Mouse (Mus musculus) embryo, embryonic 11 days (tissue): ENCODE data around the gene Hbq1a.

Source experiments
- DNase-seq: peaks from one replicate; pipeline ENCODE4 v3.0.0-alpha.2; 2015

The Hbq1a gene

DNA sequence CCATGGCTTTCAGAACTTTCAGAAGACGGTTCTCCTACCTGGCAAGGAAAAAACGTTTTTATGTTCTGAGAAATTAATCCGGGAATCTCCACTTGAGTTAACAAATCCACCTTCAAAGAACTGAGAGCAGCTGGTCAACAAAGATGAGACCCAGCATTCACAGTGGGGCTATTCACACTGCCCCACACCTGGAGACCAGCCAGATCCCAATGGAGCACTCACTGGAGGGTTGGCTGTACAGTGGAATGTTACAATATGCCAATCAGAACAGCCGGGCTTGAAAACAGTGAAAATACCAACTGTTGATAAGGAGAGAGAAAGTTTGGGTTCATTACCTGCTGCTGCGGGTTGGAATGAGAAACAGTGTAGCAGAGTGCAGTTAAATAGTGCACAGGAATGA lies 32.0 kb downstream of the Hbq1a start:
- no peak for DNase-seq

- DNase-seq: no peak
These were observed 33.4 kb downstream of the Hbq1a start for GRCm38 (mm10) chr11:32333235-32333634.

DNA sequence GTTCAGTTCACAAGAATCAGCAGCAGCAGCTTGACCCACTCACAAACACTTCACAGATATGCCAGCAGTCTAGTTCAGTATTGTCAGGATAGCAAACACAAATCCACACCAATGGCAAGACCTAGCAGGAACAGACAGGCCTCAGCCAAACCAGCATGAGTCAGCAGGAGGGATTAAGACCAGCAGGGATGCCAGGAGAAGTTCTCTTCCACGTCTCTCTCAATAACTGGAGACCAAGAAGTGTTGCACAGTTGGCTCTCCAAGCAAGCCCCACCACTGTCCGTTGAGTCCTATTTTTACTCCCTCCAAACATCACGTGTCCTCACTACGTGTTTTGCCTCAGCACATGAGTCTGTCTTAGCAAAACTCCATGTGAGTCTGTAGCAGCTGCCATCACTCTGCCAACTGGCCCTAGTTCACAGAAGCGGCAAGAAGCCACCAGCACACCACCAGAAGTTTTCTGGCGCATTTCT lies 36.6 kb downstream of the Hbq1a start:
- DNase-seq: no peak

DNA sequence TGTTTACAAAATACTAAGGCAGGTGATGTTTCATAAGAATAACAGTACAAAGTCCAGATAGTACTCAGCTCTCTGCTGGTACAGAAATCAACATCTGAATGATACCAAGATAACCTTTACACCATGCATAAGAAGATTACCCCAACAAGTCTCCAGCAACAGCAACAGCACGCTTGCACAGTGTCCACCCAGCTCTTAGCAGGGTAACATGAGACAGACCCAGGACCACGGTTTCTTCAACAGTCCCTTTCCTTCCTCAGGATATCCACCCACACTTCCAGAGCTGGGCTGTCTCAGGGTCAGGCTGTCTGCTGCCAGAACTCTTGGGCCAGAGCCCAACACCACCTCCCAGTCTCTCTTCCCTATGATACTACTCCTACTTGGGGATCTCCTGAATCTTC lies 39.3 kb downstream of the Hbq1a start:
- no peak for DNase-seq

GRCm38 (mm10) chr11:32340476-32341473 lies 40.9 kb downstream of the Hbq1a start:
- peak; percentile 68 for DNase-seq

GRCm38 (mm10) chr11:32342770-32343191 lies 42.9 kb downstream of the Hbq1a start:
- peak; percentile 52 for DNase-seq

DNA sequence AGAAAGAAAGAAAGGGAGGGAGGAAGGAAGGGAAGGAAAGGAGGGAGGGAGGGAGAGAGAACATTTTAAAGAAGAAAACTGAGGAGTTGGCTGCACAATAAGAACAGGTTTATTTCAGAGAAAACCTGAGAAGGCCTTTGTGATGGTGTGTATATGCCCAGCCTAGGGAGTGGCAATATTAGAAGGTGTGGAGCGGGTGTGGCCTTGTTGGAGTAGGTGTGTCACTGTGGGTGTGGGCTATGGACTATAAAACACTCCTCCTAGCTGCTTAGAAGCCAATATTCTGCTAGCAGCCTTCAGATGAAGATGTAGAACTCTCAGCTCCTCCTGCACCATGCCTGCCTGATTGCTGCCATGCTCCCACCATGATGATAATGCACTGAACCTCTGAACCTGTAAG lies 43.5 kb downstream of the Hbq1a start:
- DNase-seq: no peak

GRCm38 (mm10) chr11:32345504-32346297 lies 45.8 kb downstream of the Hbq1a start:
- DNase-seq: no peak

GRCm38 (mm10) chr11:32347264-32347606 lies 47.4 kb downstream of the Hbq1a start:
- DNase-seq: no peak

GRCm38 (mm10) chr11:32347607-32348432 lies 48.0 kb downstream of the Hbq1a start, which contains the start of gene Sh3pxd2b:
TSS of gene Sh3pxd2b (plus strand) at chr11:32347820.
- peak; percentile 85 for DNase-seq

GRCm38 (mm10) chr11:32348433-32349283 lies 48.8 kb downstream of the Hbq1a start:
- peak; percentile 29 for DNase-seq

DNA sequence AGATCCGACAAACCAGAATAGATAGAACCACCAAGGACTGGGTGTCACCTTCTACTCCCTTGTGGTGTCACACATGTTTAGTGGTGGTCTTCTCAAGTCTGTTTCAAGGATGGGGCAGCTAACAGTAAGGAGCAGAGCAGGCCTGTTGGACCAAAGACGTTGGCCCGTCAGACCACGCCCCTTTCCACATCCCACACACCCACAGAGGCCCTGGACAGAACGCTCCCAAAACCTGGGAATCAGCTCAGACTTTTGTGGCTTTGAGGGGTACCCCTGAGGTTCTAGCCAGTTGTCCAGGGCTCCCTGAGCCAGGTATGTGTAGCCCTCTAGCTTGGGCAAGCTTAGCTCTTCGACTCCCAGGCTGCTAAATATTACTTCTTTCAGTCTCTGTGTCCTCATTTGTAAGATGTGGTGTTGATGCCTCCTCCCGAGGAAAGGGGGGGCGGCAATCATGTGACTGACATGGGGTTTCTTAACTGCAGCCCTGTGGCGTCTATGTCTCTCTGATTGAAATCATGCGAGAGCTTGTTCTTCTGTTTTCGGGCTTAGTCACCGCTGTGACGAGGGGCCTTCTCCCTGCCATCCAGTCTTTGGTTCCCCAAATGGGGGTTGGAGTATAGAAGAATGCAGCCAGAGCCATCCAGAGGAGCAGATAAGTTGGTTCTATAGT lies 49.5 kb downstream of the Hbq1a start:
- DNase-seq: no peak
